Mouse (Mus musculus) regulatory T cell (primary cell): ENCODE measurements at regions not wholly inside any gene's neighbourhood (a gene's known extent, or its start where the extent isn't known, plus 50 kb on each side); places are given as distances from the start of the nearest gene placed in this dataset.

Experiments used
- in situ Hi-C: fragments of 300-600 bp; cut with MboI, MseI; formaldehyde crosslinking; loops from one replicate; pipeline ENCODE4 v1.15.1; 2025; ENCODE audit warnings: high pct_unique_total_duplicates

DNA sequence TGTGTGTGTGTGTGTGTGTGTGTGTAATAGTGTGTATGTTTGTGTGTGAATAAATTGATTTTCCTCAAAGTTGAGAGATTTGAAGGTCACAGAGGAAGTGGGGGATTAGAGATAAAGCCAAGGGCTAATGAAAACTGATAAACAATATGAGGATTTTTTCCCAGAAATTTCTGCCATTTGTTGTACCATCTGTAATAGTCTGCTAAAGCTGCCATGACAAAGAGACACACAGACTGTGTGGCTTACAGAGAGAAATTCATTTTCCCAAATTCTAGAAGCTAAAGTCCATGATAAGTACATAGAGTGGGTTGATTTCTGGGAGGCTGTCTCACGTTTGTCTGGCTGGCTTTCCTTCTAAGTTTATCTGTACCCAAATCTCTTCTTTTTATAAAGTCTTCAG, 259.6 kb downstream of the Ndufa4 start:
- in situ Hi-C loops, result no loop called here

DNA sequence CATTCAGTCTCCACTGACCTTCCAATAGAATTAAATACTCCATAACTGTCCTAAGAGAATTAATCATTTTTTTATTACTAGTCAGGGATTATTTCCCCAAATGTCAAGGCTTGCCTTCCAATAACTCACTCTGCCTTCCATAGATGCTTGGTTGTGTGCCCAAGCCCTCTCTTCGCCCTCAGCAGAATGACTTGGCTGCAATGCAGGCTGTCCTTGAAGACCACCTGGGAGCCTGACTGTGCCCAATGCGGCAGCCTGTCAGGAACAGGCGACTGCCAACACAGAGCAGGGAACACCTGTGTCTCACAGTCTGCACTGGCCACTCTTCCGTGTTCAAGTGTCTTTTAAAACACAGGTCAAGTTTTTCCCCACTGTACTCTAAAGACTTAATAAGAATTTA, 294.0 kb downstream of the Ndufa4 start:
- in situ Hi-C loops, result no loop called here

DNA sequence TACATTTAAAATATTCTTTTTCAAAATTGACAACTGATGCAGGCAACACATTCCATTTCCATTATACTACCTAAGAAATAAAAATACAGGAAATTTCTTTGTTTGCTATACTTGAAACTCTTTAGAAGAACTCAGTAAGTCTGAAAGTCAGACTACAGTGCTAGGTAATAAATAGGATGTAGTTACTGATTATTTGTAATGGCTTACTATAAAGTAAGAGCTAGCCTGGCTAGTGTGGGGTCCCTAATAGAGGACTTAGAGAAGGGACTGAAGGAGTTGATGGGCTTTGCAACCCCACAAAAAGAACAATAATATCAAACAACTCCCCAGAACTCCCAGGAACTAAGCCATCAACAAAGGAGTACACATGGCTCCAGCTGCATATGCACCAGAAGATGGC, 299.1 kb downstream of the Ndufa4 start:
- in situ Hi-C loops, result no loop called here

DNA sequence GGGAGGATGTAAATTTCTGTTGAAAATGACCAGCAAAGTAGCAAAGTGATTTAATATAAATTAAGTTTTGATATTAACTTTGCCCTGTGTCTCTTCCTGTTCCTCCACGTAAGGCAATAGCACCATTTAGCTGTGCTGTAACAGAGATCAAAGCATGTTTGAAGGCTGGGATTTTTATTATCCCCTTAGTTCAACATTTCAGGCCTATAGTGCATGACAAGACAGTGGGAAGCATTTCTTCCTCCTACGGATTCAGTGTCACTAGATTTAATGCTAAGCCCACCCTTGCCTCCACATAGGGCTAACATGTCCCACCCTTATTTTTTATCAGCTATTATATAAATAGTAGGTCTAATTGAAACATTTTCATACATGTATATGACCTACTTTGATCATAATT, 299.6 kb downstream of the Ndufa4 start:
- in situ Hi-C loops, result no loop called here

DNA sequence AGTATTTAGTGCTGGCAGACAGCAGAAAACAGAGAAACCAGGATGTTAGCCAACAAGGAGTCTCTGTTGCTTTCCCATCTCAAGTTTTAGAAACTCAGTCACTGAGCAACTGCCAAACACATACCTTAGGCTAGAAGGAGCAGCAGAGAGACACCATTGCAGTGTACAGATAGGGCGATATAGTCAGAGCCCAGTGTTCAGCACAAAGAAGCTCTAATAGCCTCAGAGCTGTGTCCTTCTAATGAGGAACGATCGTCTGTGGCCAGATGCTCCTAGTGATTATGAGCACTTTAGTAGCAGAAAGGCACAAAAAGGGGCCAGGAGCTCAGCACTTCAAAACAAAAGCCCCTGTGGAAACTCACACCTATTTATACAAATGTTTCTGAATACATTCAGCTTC, 301.2 kb downstream of the Ndufa4 start:
- in situ Hi-C loops, result no loop called here

DNA sequence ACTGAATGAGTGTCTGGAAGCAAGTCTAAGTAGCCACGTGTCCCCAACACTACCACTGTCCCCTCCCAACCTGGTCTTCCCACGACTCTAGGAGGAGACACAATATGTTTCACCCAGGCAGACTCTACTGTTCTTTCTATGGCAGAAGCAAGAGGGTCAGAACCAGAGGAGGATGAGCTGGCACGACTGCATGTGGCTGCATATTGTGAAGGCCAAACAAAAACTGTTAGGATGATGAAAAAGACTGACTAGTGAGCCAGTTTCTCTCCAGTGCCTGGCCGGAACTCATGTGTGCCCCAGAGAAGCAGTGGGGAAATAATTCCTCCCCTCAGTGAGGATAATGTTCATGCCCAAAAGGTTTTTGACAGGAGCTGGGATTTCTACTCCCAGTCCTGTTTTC, 301.8 kb downstream of the Ndufa4 start:
- in situ Hi-C loops, result no loop called here

DNA sequence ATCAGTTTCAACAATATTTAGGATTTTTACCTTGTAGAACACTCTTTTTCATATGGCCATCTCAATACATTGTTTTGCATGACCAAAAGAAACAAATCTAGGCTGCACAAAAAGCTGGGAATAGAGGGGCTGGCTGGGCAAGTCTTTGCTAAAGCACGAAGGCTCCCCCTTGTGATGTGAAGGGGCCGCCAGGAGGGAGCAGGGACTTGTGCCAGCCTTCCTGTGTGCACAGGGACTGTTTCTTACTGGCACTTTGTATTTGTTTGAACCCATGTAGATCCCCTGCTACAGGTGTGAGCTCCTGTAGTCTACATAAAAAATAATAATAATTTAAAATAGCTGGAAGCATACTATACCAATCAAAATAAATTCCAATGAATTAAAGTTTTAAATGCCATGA, 312.4 kb downstream of the Ndufa4 start:
- in situ Hi-C loops, result no loop called here

DNA sequence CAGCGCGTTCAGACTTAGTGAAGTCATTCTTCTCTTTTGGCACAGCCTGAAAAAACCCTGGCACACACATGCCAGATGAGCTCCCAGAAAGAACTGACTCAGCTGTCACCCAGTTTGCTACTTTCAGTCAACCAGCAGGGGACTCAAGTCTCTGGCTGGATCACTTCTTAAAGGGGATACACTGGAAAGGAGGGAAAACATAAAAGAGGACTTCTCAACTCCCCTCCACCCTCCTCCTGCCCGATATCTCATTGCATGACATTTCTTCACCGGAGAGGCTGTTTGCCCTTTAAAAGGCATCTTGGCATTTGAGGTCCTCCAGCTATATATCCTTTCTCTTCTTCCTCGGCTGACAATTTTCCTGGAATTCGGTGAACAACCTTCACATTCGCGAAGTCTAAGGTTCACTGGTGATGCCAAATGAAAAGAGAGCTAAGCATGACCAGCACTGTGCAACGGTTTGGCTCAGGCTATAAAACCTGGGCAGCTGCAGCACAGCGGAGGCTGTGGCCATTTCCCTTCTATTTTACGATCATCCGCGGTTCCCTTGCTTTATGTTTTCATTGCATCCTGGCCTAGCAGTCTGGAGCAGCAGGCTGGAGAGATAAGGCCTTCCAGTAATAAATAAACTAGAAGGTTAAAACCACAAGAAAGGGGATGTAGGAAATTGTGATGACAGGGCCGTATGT, 313.6 kb downstream of the Ndufa4 start:
- in situ Hi-C loops, result no loop called here

DNA sequence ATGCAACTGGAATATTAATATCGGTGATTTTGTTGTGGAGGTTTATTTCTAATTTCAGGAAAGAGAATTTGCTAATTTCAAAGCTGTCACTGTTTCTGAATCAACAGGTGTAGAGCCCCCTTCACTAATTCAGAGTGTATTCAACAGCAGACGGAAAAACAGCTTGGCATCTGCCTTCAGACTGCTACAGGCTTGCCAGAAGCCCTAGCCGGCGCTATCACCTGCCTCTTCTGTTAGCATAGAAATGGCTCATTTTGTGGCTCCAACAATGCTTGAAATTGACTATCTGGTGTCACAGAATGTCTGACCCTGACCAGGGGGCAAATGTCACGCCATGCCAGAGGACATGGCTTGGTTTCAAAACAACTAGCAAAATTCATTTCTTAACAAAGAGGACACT, 331.2 kb downstream of the Ndufa4 start:
- in situ Hi-C loops, result no loop called here

DNA sequence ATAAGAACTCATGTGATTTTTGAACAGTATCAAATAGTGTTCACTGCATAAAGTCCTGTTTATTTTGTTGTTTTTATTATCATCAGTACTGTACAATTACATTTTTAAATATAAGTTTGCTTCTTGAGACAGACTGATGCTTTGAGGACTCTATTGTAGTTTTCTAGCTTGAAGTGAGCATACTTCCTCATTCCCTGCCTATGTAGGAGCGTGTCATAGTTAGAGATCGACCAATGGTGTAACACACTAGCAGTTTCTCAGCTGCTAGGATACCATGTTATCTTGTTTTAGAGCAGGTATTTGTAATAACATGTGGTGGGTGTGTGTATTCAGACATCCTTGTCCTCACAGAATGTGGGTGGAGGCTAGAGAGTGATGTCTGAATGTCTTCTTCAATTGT, 342.1 kb downstream of the Ndufa4 start:
- in situ Hi-C loops, result no loop called here

DNA sequence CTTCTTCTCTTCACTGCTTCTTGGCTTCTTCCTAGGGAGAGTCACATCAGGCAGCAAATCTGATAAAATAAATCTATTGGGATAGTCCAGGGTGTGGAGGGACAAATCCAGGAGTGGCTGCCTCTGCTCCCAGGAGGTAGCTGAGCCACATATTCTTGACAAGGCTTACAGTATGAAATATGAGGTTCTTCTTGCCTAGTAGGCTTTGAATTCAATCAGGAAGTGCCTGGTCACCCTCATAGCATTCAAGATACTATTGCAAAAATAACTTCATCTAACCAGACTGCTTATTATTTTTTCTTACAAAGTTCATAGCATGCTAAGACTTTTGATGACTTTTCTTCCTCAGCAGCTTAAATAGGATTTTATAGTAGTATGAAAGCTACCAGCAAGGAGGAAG, 356.8 kb downstream of the Ndufa4 start:
- in situ Hi-C loops, result no loop called here

DNA sequence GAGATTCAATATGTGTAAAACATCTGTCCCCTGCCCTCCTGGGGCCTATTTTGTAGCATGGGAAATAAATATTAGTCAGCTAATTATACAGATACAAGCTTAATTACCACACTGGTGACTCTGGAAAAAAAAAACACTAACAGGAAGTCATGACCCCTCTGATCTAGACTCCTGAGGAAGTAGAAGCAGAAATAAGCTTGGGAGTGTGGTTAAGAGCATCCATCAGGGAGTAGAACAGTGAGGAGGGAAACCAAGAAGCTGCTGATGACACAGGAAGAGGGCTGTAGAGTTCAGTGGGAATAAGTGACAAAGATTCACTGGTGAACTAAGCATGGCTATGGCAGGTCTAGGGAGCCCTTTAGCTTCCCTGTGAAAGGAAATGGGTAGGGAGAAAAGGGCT, 360.0 kb downstream of the Ndufa4 start:
- in situ Hi-C loops, result no loop called here

DNA sequence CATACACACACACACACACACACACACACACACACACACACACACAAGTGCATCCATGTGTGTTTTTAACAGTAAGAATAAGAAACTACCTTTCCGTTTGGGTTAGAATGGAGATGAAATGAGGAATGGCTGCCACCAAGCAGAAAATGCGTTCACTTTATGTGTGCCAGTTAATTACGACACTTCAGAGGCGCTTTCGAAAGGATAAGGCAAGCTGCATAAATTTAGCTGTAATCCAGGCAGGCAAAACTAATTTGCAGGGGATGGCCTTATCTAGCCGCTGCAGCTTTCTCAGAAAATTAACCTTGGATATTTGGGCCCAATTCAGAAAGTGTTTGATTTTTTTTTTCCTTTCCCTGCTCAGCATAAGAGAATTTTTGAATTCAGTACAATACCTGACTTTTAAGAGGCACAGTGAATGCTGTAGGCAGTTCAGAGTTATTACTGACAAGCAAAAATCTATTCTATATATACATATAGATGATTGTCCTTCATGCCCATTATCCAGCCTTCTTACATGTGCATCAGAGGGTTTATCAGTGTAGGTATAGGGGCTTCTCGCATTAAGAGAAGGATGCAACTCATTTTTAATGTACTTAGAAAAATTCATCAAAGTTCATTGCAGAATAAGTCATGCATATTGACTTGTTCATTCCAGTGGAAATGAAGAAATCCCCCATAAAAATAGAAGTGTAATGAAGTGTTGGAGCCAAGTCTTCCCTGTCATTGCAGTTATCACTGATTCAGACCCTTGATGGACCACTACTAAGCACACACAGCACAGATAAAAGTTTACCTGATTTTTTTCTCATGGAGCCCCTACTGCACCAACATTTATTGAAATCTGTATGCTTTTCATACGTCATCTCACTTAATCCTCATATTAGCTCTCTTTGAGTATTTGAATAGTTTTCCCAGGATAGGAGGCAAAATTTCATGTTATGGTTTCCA, 372.1 kb downstream of the Ndufa4 start:
- in situ Hi-C loops, result loop anchor here (5.0 kb wide), 1 partner anchor 388 kb away; no protein-coding TSS in a partner anchor

DNA sequence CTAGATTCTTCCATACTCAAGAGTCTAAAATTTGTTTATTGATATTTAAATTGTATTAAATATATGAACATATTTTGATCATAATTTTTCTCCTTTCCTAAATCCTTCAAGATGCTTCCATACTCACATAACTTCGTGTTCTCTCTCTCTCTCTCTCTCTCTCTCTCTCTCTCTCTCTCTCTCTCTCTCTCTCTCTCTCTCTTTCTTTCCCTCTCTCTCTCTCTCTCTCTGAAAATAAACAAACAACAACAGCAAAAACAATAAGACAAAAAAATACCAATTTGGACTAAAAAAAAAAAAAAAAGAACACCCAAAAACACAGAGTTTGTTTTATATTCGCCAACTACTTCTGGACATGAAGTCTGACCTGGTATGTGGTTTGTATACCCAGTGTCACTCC, 404.2 kb downstream of the Ndufa4 start:
- in situ Hi-C loops, result no loop called here

DNA sequence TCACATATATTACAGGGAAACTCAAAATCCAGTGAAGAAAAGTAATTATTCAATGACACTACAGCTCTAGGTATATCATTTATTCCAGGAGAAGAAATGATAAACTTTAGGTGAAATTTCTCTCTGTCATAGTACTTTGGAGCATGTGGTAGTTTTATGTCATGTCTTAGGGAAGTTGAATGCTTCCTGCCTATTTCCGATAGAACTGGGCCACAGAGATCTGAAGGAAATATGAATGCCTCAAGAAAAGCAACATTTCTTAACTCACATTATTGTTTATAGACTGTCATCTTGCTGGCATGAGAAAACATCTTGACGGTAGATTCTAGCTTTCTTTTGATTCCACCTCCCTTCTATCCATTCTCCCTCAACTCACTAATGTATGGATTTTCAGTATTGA, 412.9 kb downstream of the Ndufa4 start:
- in situ Hi-C loops, result no loop called here

DNA sequence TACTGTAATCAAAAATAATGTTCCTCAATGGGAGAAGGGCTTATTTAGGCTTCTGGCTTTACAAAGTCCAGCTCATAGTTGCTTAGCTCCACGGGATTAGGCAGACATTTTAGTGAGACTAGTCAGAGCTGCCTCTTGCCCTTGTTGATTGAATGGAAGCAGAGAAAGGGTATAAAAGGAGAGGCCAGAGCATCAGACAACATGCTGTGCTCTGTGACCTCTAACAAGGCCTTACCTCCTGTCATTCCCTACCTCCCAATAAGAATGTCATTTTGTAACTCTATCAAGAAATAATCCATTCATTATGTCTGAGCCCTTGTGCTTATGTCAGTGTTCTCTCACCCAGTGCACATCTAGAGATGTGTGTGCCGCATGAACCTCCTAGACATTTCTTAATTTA, 430.3 kb downstream of the Ndufa4 start:
- in situ Hi-C loops, result no loop called here
